Mouse (Mus musculus) hindbrain, embryonic 13.5 days (tissue): ENCODE data around the gene Ifna4. TPM values are rescaled to one million over a fixed set of nuclear protein-coding genes. Genes with fewer than 3 reads are reported as not detected.

Source experiments
- ATAC-seq: fragments of 200-750 bp; cut with Nextera tagmentation; 2 replicates; pipeline ENCODE4 v1.8.0; 2017; ENCODE audit warnings: moderate TSS enrichment; ENCODE audit not compliant: low FRiP score
- H3K27ac ChIP-seq: fragments of 300-500 bp; sonication (generic); 2 replicates; pipeline ENCODE4 v1.5.1; 2015; ENCODE audit warnings: inconsistent platforms, mild to moderate bottlenecking, moderate library complexity
- H3K27me3 ChIP-seq: fragments of 300-500 bp; sonication (generic); 2 replicates; pipeline ENCODE4 v1.6.1; 2015; ENCODE audit warnings: mild to moderate bottlenecking, inconsistent platforms
- H3K36me3 ChIP-seq: fragments of 300-500 bp; sonication (generic); 2 replicates; pipeline ENCODE4 v1.6.1; 2015; ENCODE audit warnings: mild to moderate bottlenecking, inconsistent platforms
- H3K4me1 ChIP-seq: fragments of 300-500 bp; sonication (generic); replicated peaks from 2 replicates; pipeline ENCODE4 v1.6.1; 2015; ENCODE audit warnings: inconsistent platforms
- H3K4me2 ChIP-seq: fragments of 300-500 bp; sonication (generic); 2 replicates; pipeline ENCODE4 v1.6.1; 2015; ENCODE audit warnings: inconsistent platforms, mild to moderate bottlenecking, moderate library complexity
- H3K4me3 ChIP-seq: fragments of 300-500 bp; sonication (generic); 2 replicates; pipeline ENCODE4 v1.5.1; 2015; ENCODE audit warnings: mild to moderate bottlenecking, inconsistent platforms
- H3K9ac ChIP-seq: fragments of 300-500 bp; sonication (generic); 2 replicates; pipeline ENCODE4 v1.6.1; 2015; ENCODE audit warnings: mild to moderate bottlenecking, inconsistent platforms
- H3K9me3 ChIP-seq: fragments of 300-500 bp; sonication (generic); 2 replicates; pipeline ENCODE4 v1.6.1; 2016; ENCODE audit warnings: inconsistent platforms
- WGBS: fragments of 180-500 bp; shearing (Covaris S2); methylation state at CpG from one replicate; pipeline ENCODE4 v1.1.7; 2015; 5-methylcytosine and 5-hydroxymethylcytosine counted together
- polyA plus RNA-seq: library from polyadenylated mRNA; unstranded; fragments of >200 nt; fragmentation: Nextera tagmentation; extraction: Ambion mirVana; gene quantifications from 2 replicates; pipeline ENCODE4 v1.2.1, GENCODE M21; 2015

The Ifna4 gene
- polyA plus RNA-seq, 1 experiment from 2014 or later: not detected

GRCm38 (mm10) chr4:88872691-88873090 is 31.0 kb downstream of the Ifna4 start:
- Histone ChIP-seq H3K9me3 (no peaks in the 10 kb centered on the region), H3K4me2 (no peak overlapping the region), H3K27me3 (0 out of 2 replicates have a peak, but pooled peaks cover 16% of the 10 kb centered on the region), H3K4me3 (no peak overlapping the region), H3K9ac (no peak overlapping the region), H3K4me1 (peaks cover 10% of the 10 kb centered on the region), H3K27ac (no peak overlapping the region), H3K36me3 (no peaks in the 10 kb centered on the region)
- 2% methylated on average over 2 of the region's 2 CpGs for WGBS
- ATAC-seq: no peak

DNA sequence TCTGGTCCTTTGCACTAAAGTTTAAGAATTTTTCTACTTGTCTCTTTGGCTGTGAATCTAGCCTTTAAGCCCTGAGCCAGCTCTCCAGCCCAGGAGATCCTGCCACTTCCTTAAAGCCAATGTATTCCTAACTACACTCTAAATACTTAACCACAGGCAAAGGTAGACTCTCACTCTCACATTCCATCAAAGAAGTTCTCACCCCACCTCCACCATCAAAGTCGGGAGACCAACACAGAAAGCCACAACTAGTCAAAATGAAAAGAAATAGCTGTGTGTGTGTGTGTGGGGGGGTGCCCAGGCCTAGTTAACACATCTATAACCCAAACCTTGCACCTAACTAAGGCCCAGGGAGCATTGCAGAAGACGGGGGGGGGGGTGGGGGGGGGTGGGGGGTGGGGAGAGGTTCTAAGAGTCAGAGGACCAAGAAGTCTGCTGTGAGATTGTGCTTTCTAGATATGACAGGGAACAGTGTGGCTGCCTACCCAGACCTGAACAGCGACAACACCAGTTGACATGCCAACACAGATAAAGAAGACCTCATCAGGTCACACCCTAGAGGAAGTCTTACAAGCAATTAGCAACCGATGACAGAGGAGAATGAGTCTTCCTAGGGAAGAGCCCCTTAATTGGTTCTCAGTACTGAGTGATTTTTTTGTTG is 33.9 kb downstream of the Ifna4 start:
- WGBS: 93% methylated on average over 3 of the region's 4 CpGs
- H3K9me3 ChIP-seq: no peaks in the 10 kb centered on the region
- H3K27me3 ChIP-seq: 0 out of 2 replicates have a peak, but pooled peaks cover 11% of the 10 kb centered on the region
- ATAC-seq: no peak
- H3K27ac ChIP-seq: no peak overlapping the region
- H3K4me3 ChIP-seq: no peak overlapping the region
- no peaks in the 10 kb centered on the region for H3K4me1 ChIP-seq
- no peak overlapping the region for H3K4me2 ChIP-seq
- no peak overlapping the region for H3K9ac ChIP-seq
- no peaks in the 10 kb centered on the region for H3K36me3 ChIP-seq

DNA sequence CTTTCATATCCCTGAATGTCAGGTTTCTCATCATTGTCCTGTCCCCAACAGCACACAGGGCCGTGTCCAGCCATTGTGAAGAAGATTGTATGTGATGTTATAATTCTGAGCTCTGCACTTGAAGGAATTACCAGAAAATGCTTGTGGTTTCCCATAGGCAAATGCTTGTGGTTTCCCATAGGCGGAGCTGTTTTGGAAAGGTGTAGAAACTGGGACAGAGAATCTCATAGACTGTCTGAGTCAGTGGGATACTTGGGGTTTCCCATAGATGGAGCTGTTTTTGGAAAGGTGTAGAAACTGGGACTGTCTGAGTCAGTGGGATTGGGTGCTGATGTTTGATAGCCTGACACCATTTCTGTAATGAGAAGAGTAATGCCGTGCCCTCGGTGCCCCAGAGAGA is 34.9 kb downstream of the Ifna4 start:
- no peaks in the 10 kb centered on the region for H3K36me3 ChIP-seq
- no peaks in the 10 kb centered on the region for H3K4me1 ChIP-seq
- ATAC-seq: no peak
- no peak overlapping the region for H3K4me2 ChIP-seq
- H3K9ac ChIP-seq: no peak overlapping the region
- H3K9me3 ChIP-seq: no peaks in the 10 kb centered on the region
- WGBS: 92% methylated on average over 4 of the region's 4 CpGs
- H3K27ac ChIP-seq: no peak overlapping the region
- 0 out of 2 replicates have a peak, but pooled peaks cover 7% of the 10 kb centered on the region for H3K27me3 ChIP-seq
- no peak overlapping the region for H3K4me3 ChIP-seq

DNA sequence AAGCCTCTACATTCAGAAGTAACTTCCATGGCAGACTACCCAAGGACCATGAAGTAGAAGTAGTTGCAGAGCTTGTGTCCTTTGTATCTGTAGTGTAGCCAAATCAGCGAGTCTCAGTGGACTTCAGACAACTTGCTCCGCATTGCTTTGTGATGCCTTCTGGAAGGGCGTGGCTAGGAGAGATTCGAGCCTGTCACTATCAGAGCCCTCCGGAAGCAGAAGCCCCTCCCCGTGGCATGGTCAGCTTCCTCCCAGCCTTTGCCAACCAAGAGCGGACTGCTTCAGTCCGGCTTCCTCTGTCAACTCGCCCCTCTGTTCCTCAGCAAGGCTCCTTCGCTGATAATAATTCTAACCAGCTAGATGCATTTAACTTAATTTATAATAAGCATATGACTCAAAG is 36.6 kb downstream of the Ifna4 start:
- H3K4me1 ChIP-seq: no peaks in the 10 kb centered on the region
- no peaks in the 10 kb centered on the region for H3K36me3 ChIP-seq
- H3K9ac ChIP-seq: no peak overlapping the region
- H3K9me3 ChIP-seq: no peaks in the 10 kb centered on the region
- H3K4me3 ChIP-seq: no peak overlapping the region
- no peak overlapping the region for H3K4me2 ChIP-seq
- 52% methylated on average over 10 of the region's 10 CpGs for WGBS
- no peak overlapping the region for H3K27ac ChIP-seq
- H3K27me3 ChIP-seq: no peaks in the 10 kb centered on the region
- no peak for ATAC-seq

DNA sequence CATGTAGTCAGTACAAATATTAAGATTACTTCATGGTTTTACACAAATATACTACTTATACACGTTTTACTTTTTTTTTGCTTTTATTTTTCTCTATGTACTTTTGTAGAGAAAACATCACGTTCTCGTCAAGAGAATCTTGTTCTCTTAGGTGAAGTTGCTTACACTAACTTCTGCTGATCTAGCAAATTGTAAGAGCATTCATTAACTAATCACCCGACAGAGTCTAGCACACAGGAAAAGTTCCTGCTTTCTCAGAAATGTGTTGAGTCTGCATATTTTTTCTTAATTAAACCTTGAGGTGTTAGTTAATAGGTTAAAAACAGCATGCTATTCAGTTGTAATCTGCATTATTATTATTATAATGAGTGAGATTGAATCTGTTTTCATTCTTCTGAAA is 37.1 kb downstream of the Ifna4 start:
- Histone ChIP-seq H3K4me2 (no peak overlapping the region), H3K4me1 (no peaks in the 10 kb centered on the region)
- 80% methylated on average over 4 of the region's 4 CpGs for WGBS

GRCm38 (mm10) chr4:88880101-88880500 is 38.4 kb downstream of the Ifna4 start, which contains the start of gene Ifne:
TSS of gene Ifne (minus strand) at chr4:88880201.
- no peak for ATAC-seq
- Histone ChIP-seq H3K36me3 (no peaks in the 10 kb centered on the region), H3K27me3 (no peaks in the 10 kb centered on the region), H3K4me3 (no peak within 1 kb of the TSS), H3K9ac (no peak within 1 kb of the TSS), H3K27ac (no peak within 1 kb of the TSS), H3K4me1 (no peaks in the 10 kb centered on the region), H3K9me3 (no peaks in the 10 kb centered on the region), H3K4me2 (no peak within 1 kb of the TSS)
- 90% methylated on average over 8 of the region's 8 CpGs for WGBS

More for the DNA sequence above, 37.1 kb downstream of the Ifna4 start:
- no peak for ATAC-seq
- no peak overlapping the region for H3K4me3 ChIP-seq
- H3K27ac ChIP-seq: no peak overlapping the region
- H3K9ac ChIP-seq: no peak overlapping the region
- no peaks in the 10 kb centered on the region for H3K36me3 ChIP-seq
- H3K9me3 ChIP-seq: no peaks in the 10 kb centered on the region
- H3K27me3 ChIP-seq: no peaks in the 10 kb centered on the region

DNA sequence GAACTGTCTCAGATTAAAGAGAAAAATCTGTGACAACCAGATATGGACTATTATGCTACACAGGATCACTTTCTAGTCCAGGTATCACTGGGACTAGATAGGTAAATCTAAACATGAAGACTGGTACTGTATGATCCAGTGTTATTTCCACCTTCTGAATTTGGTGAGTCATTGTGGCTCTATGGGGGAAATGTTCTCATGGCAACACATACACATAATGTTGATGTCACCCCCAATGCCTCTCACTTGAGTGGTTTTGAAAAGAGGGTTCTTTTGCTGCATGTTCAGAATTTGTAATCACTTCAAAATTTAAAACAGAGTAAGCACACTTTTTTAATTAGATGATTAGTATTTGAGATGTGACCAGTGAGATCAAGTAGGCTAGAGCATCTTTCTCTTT is 46.6 kb downstream of the Ifna4 start:
- H3K9me3 ChIP-seq: no peaks in the 10 kb centered on the region
- ATAC-seq: no peak
- no peaks in the 10 kb centered on the region for H3K36me3 ChIP-seq
- H3K4me2 ChIP-seq: no peak overlapping the region
- H3K9ac ChIP-seq: no peak overlapping the region
- H3K4me1 ChIP-seq: no peaks in the 10 kb centered on the region
- no peaks in the 10 kb centered on the region for H3K27me3 ChIP-seq
- H3K4me3 ChIP-seq: no peak overlapping the region
- H3K27ac ChIP-seq: no peak overlapping the region

Other genes with a start within 250 kb of the Ifna4 start
- not detected in 2 replicates for gene Ifna9, start 249.5 kb upstream of the Ifna4 start, polyA plus RNA-seq
- not detected in 2 replicates for gene Ifna12, start 238.5 kb upstream of the Ifna4 start, polyA plus RNA-seq
- not detected in 2 replicates for gene C87499, start 207.4 kb upstream of the Ifna4 start, polyA plus RNA-seq
- gene Ifna13, start 197.4 kb upstream of the Ifna4 start, polyA plus RNA-seq: not detected in 2 replicates
- not detected in 2 replicates for gene Ifna16, start 164.9 kb upstream of the Ifna4 start, polyA plus RNA-seq
- not detected in 2 replicates for gene Ifna2, start 157.9 kb upstream of the Ifna4 start, polyA plus RNA-seq
- gene Ifnab, start 150.5 kb upstream of the Ifna4 start, polyA plus RNA-seq: not detected in 2 replicates
- gene Gm26566, start 120.1 kb upstream of the Ifna4 start, polyA plus RNA-seq: 1.6 and 2.6 TPM in 2 replicates
- gene Klhl9, start 119.4 kb upstream of the Ifna4 start, polyA plus RNA-seq: 129 and 130 TPM in 2 replicates
- gene Gm13271, start 87.0 kb upstream of the Ifna4 start, polyA plus RNA-seq: not detected in 2 replicates
- gene Gm13283, start 81.7 kb upstream of the Ifna4 start, polyA plus RNA-seq: 0.22 TPM in 1 of 2 replicates, not detected in the other
- gene Gm13290, start 68.0 kb upstream of the Ifna4 start, polyA plus RNA-seq: 0.22 TPM in 1 of 2 replicates, not detected in the other
- gene Gm13289, start 64.9 kb upstream of the Ifna4 start, polyA plus RNA-seq: not detected in 2 replicates
- not detected in 2 replicates for gene Gm13272, start 62.0 kb upstream of the Ifna4 start, polyA plus RNA-seq
- gene Ifnz, start 59.7 kb upstream of the Ifna4 start, polyA plus RNA-seq: not detected in 2 replicates
- gene Gm13276, start 56.2 kb upstream of the Ifna4 start, polyA plus RNA-seq: not detected in 2 replicates
- gene Gm13277, start 53.2 kb upstream of the Ifna4 start, polyA plus RNA-seq: not detected in 2 replicates
- not detected in 2 replicates for gene Gm13278, start 50.3 kb upstream of the Ifna4 start, polyA plus RNA-seq
- not detected in 2 replicates for gene Gm13275, start 47.4 kb upstream of the Ifna4 start, polyA plus RNA-seq
- not detected in 2 replicates for gene Gm13279, start 44.5 kb upstream of the Ifna4 start, polyA plus RNA-seq
- not detected in 2 replicates for gene Gm13285, start 42.2 kb upstream of the Ifna4 start, polyA plus RNA-seq
- not detected in 2 replicates for gene Gm13287, start 38.6 kb upstream of the Ifna4 start, polyA plus RNA-seq
- not detected in 2 replicates for gene Gm13288, start 36.3 kb upstream of the Ifna4 start, polyA plus RNA-seq
- not detected in 2 replicates for gene Ifna7, start 25.6 kb upstream of the Ifna4 start, polyA plus RNA-seq
- gene Ifna11, start 21.9 kb upstream of the Ifna4 start, polyA plus RNA-seq: not detected in 2 replicates
- gene Ifna6, start 14.4 kb upstream of the Ifna4 start, polyA plus RNA-seq: not detected in 2 replicates
- not detected in 2 replicates for gene Ifna5, start 6.3 kb upstream of the Ifna4 start, polyA plus RNA-seq
- gene Ifna1, start 8.2 kb downstream of the Ifna4 start, polyA plus RNA-seq: not detected in 2 replicates
- not detected in 2 replicates for gene Ifne, start 38.3 kb downstream of the Ifna4 start, polyA plus RNA-seq